12 mouse cellular contexts compared by ENCODE assay signal in the genomic region with DNA sequence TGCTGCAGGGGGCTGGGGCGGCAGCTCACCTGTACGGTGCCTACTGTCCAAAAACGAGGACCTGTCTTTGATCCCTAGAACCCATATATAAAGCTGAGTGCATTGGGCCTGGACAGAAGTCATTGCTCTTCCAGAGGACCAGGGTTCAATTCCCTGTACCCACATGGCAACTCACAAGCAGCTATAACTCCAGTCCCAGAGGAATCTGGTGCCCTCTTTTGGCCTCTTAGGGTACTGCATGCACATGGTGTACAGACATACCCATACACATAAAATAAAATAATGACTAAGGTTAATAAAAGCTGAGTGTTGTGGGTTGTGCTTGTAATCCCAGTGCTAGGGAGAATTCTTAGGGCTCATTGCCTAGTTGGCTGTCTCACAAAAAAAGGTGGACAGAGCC. TPM values are rescaled to one million over a fixed set of nuclear protein-coding genes. Genes with fewer than 3 reads are reported as not detected.
DNase-seq lines count a peak whose midpoint lies in the region; ATAC-seq and TF ChIP-seq lines count a peak whose summit lies in the region.
"Had no signal": no experiment of that assay in that cellular context is flagged by ENCODE, and none has a peak within 500 bp of the region (broad histone marks: within the 10 kb centered on the region; RNA-seq: fewer than 3 reads in every experiment).

No protein-coding gene starts in this region.

- H3K4me2 ChIP-seq in midbrain, embryonic 14.5 days (ENCODE audit: low read length) = no peak overlapping the region
- H3K4me2 ChIP-seq: neural tube, embryonic 13.5 days had no signal

- no peak for ATAC-seq in erythroid progenitor cell, adult 5-6 weeks (replicated peaks; ENCODE audit: low FRiP score, poor library complexity, severe bottlenecking)
- no peak for ATAC-seq in midbrain, embryonic 14.5 days (ENCODE audit: low FRiP score, low TSS enrichment)

- H3K27me3 ChIP-seq in midbrain, embryonic 14.5 days (ENCODE audit: control insufficient read depth, insufficient read depth, low read length) = no peaks in the 10 kb centered on the region
- H3K27me3 ChIP-seq: neural tube, embryonic 13.5 days had no signal

- no peak overlapping the region for H3K27ac ChIP-seq in layer of hippocampus, adult 2 months
- no peak overlapping the region for H3K27ac ChIP-seq in midbrain, embryonic 14.5 days (replicated peaks; ENCODE audit: low read depth, low read length)
- H3K27ac ChIP-seq: neural tube, embryonic 13.5 days had no signal

- WGBS in midbrain, embryonic 14.5 days = 98% methylated on average over 3 of the region's 3 CpGs

- DNase-seq in layer of hippocampus, adult 2 months (ENCODE audit: low spot score in 2 of 2) = no peak
- no peak for DNase-seq in layer of hippocampus, postnatal 36 days
- peak; percentile 72 to 73 for DNase-seq in B cell, adult 2 months
- DNase-seq in ES-CJ7 (ENCODE audit: low read depth, low spot score) = peak; percentile 83
- peak; percentile 68 for DNase-seq in naive thymus-derived CD4-positive, alpha-beta T cell, adult 2 months (ENCODE audit: low read depth)
- no peak for DNase-seq in midbrain, embryonic 14.5 days
- DNase-seq: adrenal gland, adult 2 months; lung, adult 18-20 months had no signal

- no peak overlapping the region for H3K9ac ChIP-seq in midbrain, embryonic 14.5 days (replicated peaks; ENCODE audit: low read length)
- H3K9ac ChIP-seq: neural tube, embryonic 13.5 days had no signal

- no peaks in the 10 kb centered on the region for H3K36me3 ChIP-seq in midbrain, embryonic 14.5 days (ENCODE audit: control insufficient read depth, insufficient read depth, low read length)
- H3K36me3 ChIP-seq: neural tube, embryonic 13.5 days had no signal

- H3K9me3 ChIP-seq in midbrain, embryonic 14.5 days (ENCODE audit: control insufficient read depth, low read length) = no peaks in the 10 kb centered on the region
- H3K9me3 ChIP-seq: neural tube, embryonic 13.5 days had no signal

- H3K4me3 ChIP-seq in layer of hippocampus, adult 2 months = no peak overlapping the region
- H3K4me3 ChIP-seq in midbrain, embryonic 14.5 days (replicated peaks; ENCODE audit: low read depth, low read length) = no peak overlapping the region
- H3K4me3 ChIP-seq: neural tube, embryonic 13.5 days had no signal

- TF ChIP-seq CTCF in layer of hippocampus, adult 2 months (conservative IDR thresholded peaks at IDR 0.05) = peak; percentile 67

- no peaks in the 10 kb centered on the region for H3K4me1 ChIP-seq in midbrain, embryonic 14.5 days (ENCODE audit: control insufficient read depth, insufficient read depth, low read length)
- H3K4me1 ChIP-seq: neural tube, embryonic 13.5 days had no signal

RNA-seq across cellular contexts. Expression of gene Dgke, which starts 1.4 kb away (rescaled TPM):
- 10 to 100 TPM; 49.5 to 49.7 TPM for total RNA-seq in layer of hippocampus, adult 2 months (2021)
- total RNA-seq in layer of hippocampus, postnatal 36 days (2021) = 10 to 100 TPM; 44.1 to 44.9 TPM
- total RNA-seq in erythroid progenitor cell, adult 5-6 weeks (2015; ENCODE audit: low replicate concordance) = 0.72 and 0.84 TPM in 2 replicates
- 1.8 and 2.2 TPM in 2 replicates for total RNA-seq in erythroid progenitor cell, adult 5-6 weeks (2017; ENCODE audit: low replicate concordance)
- 15.3 and 16.2 TPM in 2 replicates for polyA plus RNA-seq in midbrain, embryonic 14.5 days (2014; fragmentation: Nextera tagmentation; extraction: Ambion mirVana)

RNA-seq across cellular contexts. Expression of gene Gm525, which starts 8.3 kb away (rescaled TPM):
- total RNA-seq in layer of hippocampus, adult 2 months (2021) = not detected
- total RNA-seq in layer of hippocampus, postnatal 36 days (2021) = not detected
- total RNA-seq in erythroid progenitor cell, adult 5-6 weeks (2015; ENCODE audit: low replicate concordance) = not detected in 2 replicates
- total RNA-seq in erythroid progenitor cell, adult 5-6 weeks (2017; ENCODE audit: low replicate concordance) = not detected in 2 replicates
- polyA plus RNA-seq in midbrain, embryonic 14.5 days (2014; fragmentation: Nextera tagmentation; extraction: Ambion mirVana) = not detected in 2 replicates
- total RNA-seq: adrenal gland, adult 2 months; heart, postnatal 14 days; layer of hippocampus, adult 18-20 months had no signal
- polyA plus RNA-seq: neural tube, embryonic 13.5 days had no signal

Comparison
In these comparisons a context has a peak if more than half of its experiments do, and no peak if none do; other contexts are left out.
1. DNase-seq: peak in B cell, adult 2 months (2 of 2), ES-CJ7 (single experiment) and naive thymus-derived CD4-positive, alpha-beta T cell, adult 2 months (single experiment); none in layer of hippocampus, adult 2 months (0 of 2), layer of hippocampus, postnatal 36 days (0 of 2) and midbrain, embryonic 14.5 days (single experiment).
2. RNA of gene Dgke, which starts 1.4 kb away (total RNA-seq): 49.5 to 49.7 TPM in layer of hippocampus, adult 2 months and 44.1 to 44.9 TPM in layer of hippocampus, postnatal 36 days; 0.72 to 2.2 TPM in erythroid progenitor cell, adult 5-6 weeks; every median in the first group is over 10 times any median in the second.